In genomic region chr10:86730823-86731499, GRCm38 (mm10) we compare ENCODE assay signal across 8 mouse cellular contexts. TPM values are rescaled to one million over a fixed set of nuclear protein-coding genes. Genes with fewer than 3 reads are reported as not detected.
A peak's percentile ranks its signal among the peaks of the same experiment; 100 is the strongest.
DNase-seq lines count a peak whose midpoint lies in the region; ATAC-seq lines count a peak whose summit lies in the region.

No protein-coding gene starts in this region.

- no peaks in the 10 kb centered on the region for H3K27me3 ChIP-seq in intestine, embryonic 16.5 days (replicated peaks; ENCODE audit: control insufficient read depth, insufficient read depth, low read length)
- 0 out of 2 replicates have a peak, but pooled peaks cover 4% of the 10 kb centered on the region for H3K27me3 ChIP-seq in midbrain, embryonic 10.5 days (ENCODE audit: low read depth, poor library complexity, severe bottlenecking)

- H3K4me1 ChIP-seq in intestine, embryonic 16.5 days (ENCODE audit: control insufficient read depth, insufficient read depth, low read length), result no peaks in the 10 kb centered on the region
- H3K4me1 ChIP-seq in midbrain, embryonic 10.5 days, result peaks cover 15% of the 10 kb centered on the region

- H3K9ac ChIP-seq in intestine, embryonic 16.5 days (ENCODE audit: low read depth, low read length), result peak overlapping the region; percentile 61

- H3K4me3 ChIP-seq in intestine, embryonic 16.5 days (ENCODE audit: low read length), result peak overlapping the region; percentile 51
- H3K4me3 ChIP-seq in midbrain, embryonic 10.5 days, result peak overlapping the region; percentile 57

- H3K4me2 ChIP-seq in intestine, embryonic 16.5 days (ENCODE audit: low read depth, low read length), result peak overlapping the region; percentile 85

- peak; percentile 57 for ATAC-seq in intestine, embryonic 16.5 days

- peak; percentile 90 for DNase-seq in adrenal gland, postnatal 10 days
- peak; percentile 85 for DNase-seq in embryo, embryonic 9.5 days (ENCODE audit: extremely low spot score)
- DNase-seq in gastrocnemius, postnatal 4 days (ENCODE audit: low spot score in 2 of 2), result peak; percentile 64 to 83
- DNase-seq in left cerebral cortex, postnatal 36 days (ENCODE audit: low spot score in 2 of 2), result peak; percentile 74 to 80
- peak; percentile 85 for DNase-seq in midbrain, embryonic 10.5 days (ENCODE audit: low spot score)
- DNase-seq in right cerebral cortex, postnatal 4 days, result peak; percentile 93
- DNase-seq in yolk sac, embryonic 10.5 days (ENCODE audit: low spot score), result peak; percentile 75

- 10% methylated on average over 22 of the region's 22 CpGs for WGBS in intestine, embryonic 16.5 days
- 18% methylated on average over 22 of the region's 22 CpGs for WGBS in midbrain, embryonic 10.5 days

- intact Hi-C loops in left cerebral cortex, postnatal 36 days (cut with DNase I), result loop anchor here (2.0 kb wide), 1 partner anchor 94 kb away; no protein-coding TSS in a partner anchor

- H3K36me3 ChIP-seq in intestine, embryonic 16.5 days (ENCODE audit: control insufficient read depth, insufficient read depth, low read length), result no peaks in the 10 kb centered on the region
- H3K36me3 ChIP-seq in midbrain, embryonic 10.5 days, result no peaks in the 10 kb centered on the region

- 0 out of 2 replicates have a peak overlapping the region, but pooled peaks have one; percentile 3 for H3K27ac ChIP-seq in intestine, embryonic 16.5 days (ENCODE audit: low read length)
- H3K27ac ChIP-seq in midbrain, embryonic 10.5 days (replicated peaks), result peak overlapping the region; percentile 69

- H3K9me3 ChIP-seq in intestine, embryonic 16.5 days (ENCODE audit: control insufficient read depth, low read length), result no peaks in the 10 kb centered on the region
- no peaks in the 10 kb centered on the region for H3K9me3 ChIP-seq in midbrain, embryonic 10.5 days (replicated peaks)

RNA-seq across cellular contexts. Expression of gene Ttc41, which starts 25.4 kb away (rescaled TPM):
- 1 to 10 TPM; 2.2 to 2.5 TPM for total RNA-seq in adrenal gland, postnatal 10 days (2021)
- total RNA-seq in gastrocnemius, postnatal 4 days (2021), result 1 to 10 TPM; 2.2 to 2.4 TPM
- 1.5 TPM in 2 replicates for polyA plus RNA-seq in intestine, embryonic 16.5 days (2015; fragmentation: Nextera tagmentation; extraction: Ambion mirVana)
- 1 to 10 TPM; 1.3 to 1.7 TPM for total RNA-seq in left cerebral cortex, postnatal 36 days (2021)
- polyA plus RNA-seq in midbrain, embryonic 10.5 days (2016; fragmentation: Nextera tagmentation; extraction: Ambion mirVana), result 3.3 and 4.0 TPM in 2 replicates

RNA-seq across cellular contexts. Expression of gene Hsp90b1, which starts 25.7 kb away (rescaled TPM):
- total RNA-seq in adrenal gland, postnatal 10 days (2021), result 100 to 1,000 TPM; 394 to 499 TPM
- total RNA-seq in gastrocnemius, postnatal 4 days (2021), result 100 to 1,000 TPM; 260 to 268 TPM
- 735 and 756 TPM in 2 replicates for polyA plus RNA-seq in intestine, embryonic 16.5 days (2015; fragmentation: Nextera tagmentation; extraction: Ambion mirVana)
- total RNA-seq in left cerebral cortex, postnatal 36 days (2021), result 100 to 1,000 TPM; 290 to 352 TPM
- polyA plus RNA-seq in midbrain, embryonic 10.5 days (2016; fragmentation: Nextera tagmentation; extraction: Ambion mirVana), result 515 and 591 TPM in 2 replicates

RNA-seq across cellular contexts. Expression of gene Gm49358, which starts 32.8 kb away (rescaled TPM):
- 1 to 10 TPM; 7.5 to 7.8 TPM for total RNA-seq in adrenal gland, postnatal 10 days (2021)
- total RNA-seq in gastrocnemius, postnatal 4 days (2021), result 1 to 10 TPM; 4.6 to 6.6 TPM
- not detected in 2 replicates for polyA plus RNA-seq in intestine, embryonic 16.5 days (2015; fragmentation: Nextera tagmentation; extraction: Ambion mirVana)
- 10 to 100 TPM; 19.2 to 24.9 TPM for total RNA-seq in left cerebral cortex, postnatal 36 days (2021)
- polyA plus RNA-seq in midbrain, embryonic 10.5 days (2016; fragmentation: Nextera tagmentation; extraction: Ambion mirVana), result not detected in 2 replicates

RNA-seq across cellular contexts. Expression of gene Nt5dc3, which starts 47.8 kb away (rescaled TPM):
- total RNA-seq in adrenal gland, postnatal 10 days (2021), result 10 to 100 TPM; 17.4 to 21.4 TPM
- 10 to 100 TPM; 11.2 to 11.3 TPM for total RNA-seq in gastrocnemius, postnatal 4 days (2021)
- polyA plus RNA-seq in intestine, embryonic 16.5 days (2015; fragmentation: Nextera tagmentation; extraction: Ambion mirVana), result 0.91 and 1.0 TPM in 2 replicates
- 10 to 100 TPM; 79.4 to 82.5 TPM for total RNA-seq in left cerebral cortex, postnatal 36 days (2021)
- polyA plus RNA-seq in midbrain, embryonic 10.5 days (2016; fragmentation: Nextera tagmentation; extraction: Ambion mirVana), result 0.67 and 0.72 TPM in 2 replicates

Comparison
In these comparisons a context has a peak if more than half of its experiments do, and no peak if none do; other contexts are left out.
1. Peak in every context shown above with its lines: DNase-seq, ATAC-seq, H3K4me3 ChIP-seq and H3K27ac ChIP-seq.